Mouse (Mus musculus) spleen, adult 18-20 months (tissue): ENCODE results near the gene Retnlb.
"Not testable (repeated sequence)": the region's sequence is repeated elsewhere in the genome, so short reads cannot be mapped to it uniquely, and the experiment has no call there.

Experiments used
- DNase-seq, 2 experiments: peaks; one replicate each; pipeline ENCODE4 v3.0.0; 2022; ENCODE audit warnings: mixed read lengths in 2 of 2

Gene Retnlb

GRCm38 (mm10) chr16:48816695-48817094 lies at the start of gene Retnlb:
Gene Retnlb (plus strand): TSS chr16:48816856.
- DNase-seq, result no peak

- DNase-seq, result no peak
Measured at GRCm38 (mm10) chr16:48769183-48769582, 47.5 kb upstream of the Retnlb start.

- DNase-seq, result no peak
Measured at GRCm38 (mm10) chr16:48771971-48772445, 44.6 kb upstream of the Retnlb start, which contains the start of gene Trat1. Gene Trat1 (minus strand): TSS chr16:48772021.

- DNase-seq, result no peak
Measured at GRCm38 (mm10) chr16:48777254-48777653, 39.4 kb upstream of the Retnlb start.

- no peak for DNase-seq
Measured at GRCm38 (mm10) chr16:48786258-48786657, 30.4 kb upstream of the Retnlb start.

- DNase-seq, result no peak
Measured at GRCm38 (mm10) chr16:48788704-48789185, 27.9 kb upstream of the Retnlb start.

- DNase-seq, result no peak
Measured at GRCm38 (mm10) chr16:48798285-48798684, 18.4 kb upstream of the Retnlb start.

GRCm38 (mm10) chr16:48799470-48799869 lies 17.2 kb upstream of the Retnlb start:
- DNase-seq, result no peak

GRCm38 (mm10) chr16:48800906-48801305 lies 15.8 kb upstream of the Retnlb start:
- no peak for DNase-seq

GRCm38 (mm10) chr16:48805412-48805811 lies 11.2 kb upstream of the Retnlb start:
- no peak for DNase-seq

GRCm38 (mm10) chr16:48806521-48806920 lies 10.1 kb upstream of the Retnlb start:
- DNase-seq, result no peak

GRCm38 (mm10) chr16:48809374-48809773 lies 7.3 kb upstream of the Retnlb start:
- peak in 1 of 2 experiments; percentile 6 for DNase-seq

- DNase-seq, result no peak
Measured at GRCm38 (mm10) chr16:48811881-48812436, 4.7 kb upstream of the Retnlb start.

GRCm38 (mm10) chr16:48818524-48818923 lies 1.9 kb downstream of the Retnlb start:
- no peak for DNase-seq

- DNase-seq, result no peak
Measured at GRCm38 (mm10) chr16:48826474-48826873, 9.8 kb downstream of the Retnlb start.

GRCm38 (mm10) chr16:48827625-48828024 lies 11.0 kb downstream of the Retnlb start:
- no peak for DNase-seq

- no peak for DNase-seq
Measured at GRCm38 (mm10) chr16:48829060-48829459, 12.4 kb downstream of the Retnlb start.

GRCm38 (mm10) chr16:48832055-48832454 lies 15.4 kb downstream of the Retnlb start:
- no peak for DNase-seq

- not testable (repeated sequence) for DNase-seq
Measured at GRCm38 (mm10) chr16:48833626-48834025, 17.0 kb downstream of the Retnlb start.

GRCm38 (mm10) chr16:48842266-48842665 lies 25.6 kb downstream of the Retnlb start, which contains the start of gene Retnla:
Gene Retnla (plus strand): TSS chr16:48842551.
- no peak for DNase-seq

GRCm38 (mm10) chr16:48843671-48844386 lies 27.2 kb downstream of the Retnlb start:
- no peak for DNase-seq

GRCm38 (mm10) chr16:48865004-48865403 lies 48.3 kb downstream of the Retnlb start:
- not testable (repeated sequence) for DNase-seq

- DNase-seq, result no peak
Measured at GRCm38 (mm10) chr16:48867690-48868089, 51.0 kb downstream of the Retnlb start.
